Mouse (Mus musculus) limb, embryonic 13.5 days (tissue): ENCODE measurements at regions not wholly inside any gene's neighbourhood (a gene's known extent, or its start where the extent isn't known, plus 50 kb on each side); places are given as distances from the start of the nearest gene placed in this dataset.

Source experiments
- ATAC-seq: fragments of 200-750 bp; cut with Nextera tagmentation; 2 replicates; pipeline ENCODE4 v1.8.0; 2017; ENCODE audit warnings: low read depth, moderate number of reproducible peaks, moderate TSS enrichment; ENCODE audit not compliant: low FRiP score
- H3K27ac ChIP-seq: fragments of 300-500 bp; sonication (generic); 2 replicates; pipeline ENCODE4 v1.5.1; 2015; ENCODE audit warnings: inconsistent platforms, mild to moderate bottlenecking, moderate library complexity
- H3K27me3 ChIP-seq: fragments of 300-500 bp; sonication (generic); 2 replicates; pipeline ENCODE4 v1.6.1; 2015; ENCODE audit warnings: mild to moderate bottlenecking, inconsistent platforms
- H3K36me3 ChIP-seq: fragments of 300-500 bp; sonication (generic); 2 replicates; pipeline ENCODE4 v1.6.1; 2015; ENCODE audit warnings: inconsistent platforms, mild to moderate bottlenecking, moderate library complexity
- H3K4me1 ChIP-seq: fragments of 300-500 bp; sonication (generic); 2 replicates; pipeline ENCODE4 v1.6.1; 2015; ENCODE audit warnings: inconsistent platforms
- H3K4me2 ChIP-seq: fragments of 300-500 bp; sonication (generic); replicated peaks from 2 replicates; pipeline ENCODE4 v1.6.1; 2015; ENCODE audit warnings: inconsistent platforms, mild to moderate bottlenecking, moderate library complexity
- H3K4me3 ChIP-seq: fragments of 300-500 bp; sonication (generic); 2 replicates; pipeline ENCODE4 v1.5.1; 2015; ENCODE audit warnings: moderate library complexity, mild to moderate bottlenecking, inconsistent platforms
- H3K9ac ChIP-seq: fragments of 300-500 bp; sonication (generic); 2 replicates; pipeline ENCODE4 v1.6.1; 2015; ENCODE audit warnings: mild to moderate bottlenecking, inconsistent platforms
- H3K9me3 ChIP-seq: fragments of 300-500 bp; sonication (generic); 2 replicates; pipeline ENCODE4 v1.6.1; 2016; ENCODE audit warnings: inconsistent platforms
- WGBS: fragments of 180-500 bp; shearing (Covaris S2); methylation state at CpG from one replicate; pipeline ENCODE4 v1.1.7; 2015; 5-methylcytosine and 5-hydroxymethylcytosine counted together

GRCm38 (mm10) chr11:35065959-35066414, 55.0 kb upstream of the Slit3 start:
- Histone ChIP-seq H3K4me2 (no peak overlapping the region), H3K27ac (no peak overlapping the region), H3K9ac (no peak overlapping the region), H3K27me3 (no peaks in the 10 kb centered on the region), H3K36me3 (no peaks in the 10 kb centered on the region), H3K4me3 (no peak overlapping the region), H3K9me3 (no peaks in the 10 kb centered on the region), H3K4me1 (peaks cover 26% of the 10 kb centered on the region)
- peak; percentile 86 for ATAC-seq
- 11% methylated on average over 4 of the region's 4 CpGs for WGBS

GRCm38 (mm10) chr11:35057791-35058190, 63.2 kb upstream of the Slit3 start:
- no peak for ATAC-seq
- peaks cover 30% of the 10 kb centered on the region for H3K4me1 ChIP-seq
- H3K27ac ChIP-seq, result no peak overlapping the region
- H3K9ac ChIP-seq, result no peak overlapping the region
- no peak overlapping the region for H3K4me3 ChIP-seq
- H3K9me3 ChIP-seq, result no peaks in the 10 kb centered on the region
- H3K27me3 ChIP-seq, result no peaks in the 10 kb centered on the region
- 70% methylated on average over 6 of the region's 6 CpGs for WGBS
- no peak overlapping the region for H3K4me2 ChIP-seq
- H3K36me3 ChIP-seq, result no peaks in the 10 kb centered on the region

- no peaks in the 10 kb centered on the region for H3K27me3 ChIP-seq
- H3K9ac ChIP-seq, result no peak overlapping the region
- H3K36me3 ChIP-seq, result no peaks in the 10 kb centered on the region
- whole genome bisulfite sequencing, result 29% methylated on average over 7 of the region's 7 CpGs
- no peak overlapping the region for H3K4me3 ChIP-seq
- no peak overlapping the region for H3K27ac ChIP-seq
- ATAC-seq, result peak; percentile 74
- no peak overlapping the region for H3K4me2 ChIP-seq
- no peaks in the 10 kb centered on the region for H3K9me3 ChIP-seq
- H3K4me1 ChIP-seq, result peaks cover 34% of the 10 kb centered on the region
Measured at GRCm38 (mm10) chr11:35055496-35056125, 65.4 kb upstream of the Slit3 start.

GRCm38 (mm10) chr11:35053613-35053950, 67.4 kb upstream of the Slit3 start:
- peak overlapping the region; percentile 19; the same call in 1 of the 2 replicates for H3K4me2 ChIP-seq
- H3K4me1 ChIP-seq, result peaks cover 41% of the 10 kb centered on the region
- WGBS, result 25% methylated on average over 2 of the region's 2 CpGs
- no peak overlapping the region for H3K9ac ChIP-seq
- peak; percentile 34; the same call in 1 of the 2 replicates for ATAC-seq
- H3K27me3 ChIP-seq, result no peaks in the 10 kb centered on the region
- peak overlapping the region; percentile 83; the same call in 1 of the 2 replicates for H3K27ac ChIP-seq
- no peak overlapping the region for H3K4me3 ChIP-seq
- no peaks in the 10 kb centered on the region for H3K36me3 ChIP-seq
- H3K9me3 ChIP-seq, result no peaks in the 10 kb centered on the region

- H3K4me2 ChIP-seq, result peak overlapping the region; percentile 19; the same call in 1 of the 2 replicates
- peak overlapping the region; percentile 83 for H3K27ac ChIP-seq
Measured at GRCm38 (mm10) chr11:35052856-35053612, 68.0 kb upstream of the Slit3 start.

GRCm38 (mm10) chr11:35049663-35050215, 71.3 kb upstream of the Slit3 start:
- no peak overlapping the region for H3K9ac ChIP-seq
- no peak for ATAC-seq
- no peak overlapping the region for H3K4me2 ChIP-seq
- 74% methylated on average over 8 of the region's 8 CpGs for WGBS
- no peaks in the 10 kb centered on the region for H3K36me3 ChIP-seq
- no peaks in the 10 kb centered on the region for H3K9me3 ChIP-seq
- H3K4me3 ChIP-seq, result no peak overlapping the region
- no peaks in the 10 kb centered on the region for H3K27me3 ChIP-seq
- peaks cover 29% of the 10 kb centered on the region for H3K4me1 ChIP-seq
- H3K27ac ChIP-seq, result no peak overlapping the region

More at GRCm38 (mm10) chr11:35052856-35053612, 68.0 kb upstream of the Slit3 start:
- peaks cover 40% of the 10 kb centered on the region for H3K4me1 ChIP-seq
- no peaks in the 10 kb centered on the region for H3K36me3 ChIP-seq
- no peak overlapping the region for H3K4me3 ChIP-seq
- H3K27me3 ChIP-seq, result no peaks in the 10 kb centered on the region
- H3K9ac ChIP-seq, result no peak overlapping the region
- no peaks in the 10 kb centered on the region for H3K9me3 ChIP-seq
- ATAC-seq, result peak; percentile 71
- WGBS, result 59% methylated on average over 4 of the region's 4 CpGs

- Histone ChIP-seq H3K4me1 (peaks cover 3% of the 10 kb centered on the region), H3K9me3 (no peaks in the 10 kb centered on the region), H3K27me3 (no peaks in the 10 kb centered on the region), H3K4me3 (no peak overlapping the region), H3K36me3 (no peaks in the 10 kb centered on the region), H3K9ac (no peak overlapping the region), H3K27ac (no peak overlapping the region), H3K4me2 (no peak overlapping the region)
- 88% methylated on average over 1 of the region's 1 CpGs for WGBS
- no peak for ATAC-seq
Measured at GRCm38 (mm10) chr11:35044659-35045058, 76.4 kb upstream of the Slit3 start.

GRCm38 (mm10) chr11:35024448-35024847, 96.6 kb upstream of the Slit3 start:
- ATAC-seq, result no peak
- WGBS, result 9% methylated on average over 7 of the region's 8 CpGs
- peaks cover 5% of the 10 kb centered on the region; the same call in 1 of the 2 replicates for H3K9me3 ChIP-seq
- no peak overlapping the region for H3K27ac ChIP-seq
- H3K4me1 ChIP-seq, result peaks cover 13% of the 10 kb centered on the region; the same call in 1 of the 2 replicates
- H3K36me3 ChIP-seq, result no peaks in the 10 kb centered on the region
- no peak overlapping the region for H3K4me3 ChIP-seq
- H3K9ac ChIP-seq, result no peak overlapping the region
- no peaks in the 10 kb centered on the region for H3K27me3 ChIP-seq
- peak overlapping the region; percentile 28 for H3K4me2 ChIP-seq

- H3K4me3 ChIP-seq, result no peak overlapping the region
- no peak overlapping the region for H3K27ac ChIP-seq
- H3K9ac ChIP-seq, result no peak overlapping the region
- no peak overlapping the region for H3K4me2 ChIP-seq
- ATAC-seq, result no peak
- 84% methylated on average over 4 of the region's 4 CpGs for WGBS
- no peaks in the 10 kb centered on the region for H3K27me3 ChIP-seq
- H3K36me3 ChIP-seq, result no peaks in the 10 kb centered on the region
- peaks cover 5% of the 10 kb centered on the region; the same call in 1 of the 2 replicates for H3K9me3 ChIP-seq
- H3K4me1 ChIP-seq, result peaks cover 13% of the 10 kb centered on the region; the same call in 1 of the 2 replicates
Measured at GRCm38 (mm10) chr11:35023813-35024212, 97.2 kb upstream of the Slit3 start.

GRCm38 (mm10) chr11:35021990-35022625, 98.9 kb upstream of the Slit3 start:
- Histone ChIP-seq H3K36me3 (no peaks in the 10 kb centered on the region), H3K27ac (no peak overlapping the region), H3K9me3 (peaks cover 5% of the 10 kb centered on the region; the same call in 1 of the 2 replicates), H3K4me3 (no peak overlapping the region), H3K27me3 (no peaks in the 10 kb centered on the region), H3K4me2 (no peak overlapping the region), H3K4me1 (peaks cover 13% of the 10 kb centered on the region; the same call in 1 of the 2 replicates), H3K9ac (no peak overlapping the region)
- 39% methylated on average over 3 of the region's 3 CpGs for WGBS
- ATAC-seq, result no peak

GRCm38 (mm10) chr11:35016998-35017397, 104.0 kb upstream of the Slit3 start:
- H3K9ac ChIP-seq, result no peak overlapping the region
- no peak for ATAC-seq
- H3K27me3 ChIP-seq, result no peaks in the 10 kb centered on the region
- H3K27ac ChIP-seq, result no peak overlapping the region
- H3K4me1 ChIP-seq, result peaks cover 10% of the 10 kb centered on the region; the same call in 1 of the 2 replicates
- H3K4me3 ChIP-seq, result no peak overlapping the region
- whole genome bisulfite sequencing, result 63% methylated on average over 3 of the region's 3 CpGs
- H3K4me2 ChIP-seq, result no peak overlapping the region
- peaks cover 5% of the 10 kb centered on the region; the same call in 1 of the 2 replicates for H3K9me3 ChIP-seq
- no peaks in the 10 kb centered on the region for H3K36me3 ChIP-seq
